Mouse (Mus musculus) cortical plate, adult 2 months (tissue): Measurements from ENCODE around the gene Slc3a1.

Source experiments
- CTCF ChIP-seq: fragments of 200-500 bp; IDR thresholded peaks from 2 replicates; pipeline ENCODE4 v1.5.1; 2011; ENCODE audit warnings: mild to moderate bottlenecking, control low read depth, low read length; ENCODE audit not compliant: insufficient read depth; ENCODE audit errors: extremely low read depth
- POLR2A ChIP-seq: fragments of 200-500 bp; IDR thresholded peaks from 2 replicates; pipeline ENCODE4 v1.6.1; 2011; ENCODE audit warnings: mild to moderate bottlenecking, low read length, control low read depth; ENCODE audit not compliant: insufficient read depth; ENCODE audit errors: extremely low read depth

DNA sequence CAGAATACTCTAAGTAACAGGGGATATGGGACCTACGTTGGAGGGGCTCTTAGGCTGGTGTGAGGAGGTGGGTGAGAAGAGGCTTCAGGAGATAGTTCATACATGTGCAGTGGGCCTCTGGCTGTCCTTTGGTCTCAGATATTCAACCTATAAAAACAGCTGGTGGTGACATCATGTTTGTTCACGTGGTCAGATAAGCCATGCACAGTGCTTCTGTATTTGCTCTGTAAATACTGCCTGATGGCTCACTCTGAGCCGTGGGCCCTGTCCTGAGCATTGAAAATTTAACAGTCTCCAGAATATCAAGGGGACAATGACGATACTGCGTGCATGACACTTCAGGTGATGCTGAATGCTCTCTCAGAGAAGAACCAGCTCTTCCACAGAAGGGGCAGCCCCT, 9.7 kb downstream of the Slc3a1 start:
- TF ChIP-seq CTCF, result no peak
- no peak for TF ChIP-seq POLR2A
